Mouse (Mus musculus) spleen, adult 12 weeks (tissue): ENCODE measurements around the gene Prpf40b.

Source experiments
- DNase-seq: peaks from one replicate; pipeline ENCODE4 v3.0.0; 2022; ENCODE audit warnings: low spot score

Prpf40b gene

GRCm38 (mm10) chr15:99332921-99333675 is 38.2 kb downstream of the Prpf40b start:
- peak; percentile 33 for DNase-seq

- no peak for DNase-seq
Observed at GRCm38 (mm10) chr15:99333676-99334065, 38.8 kb downstream of the Prpf40b start.

- no peak for DNase-seq
Observed at GRCm38 (mm10) chr15:99334500-99334899, 39.6 kb downstream of the Prpf40b start.

- DNase-seq: no peak
Observed at GRCm38 (mm10) chr15:99335801-99336320, 41.0 kb downstream of the Prpf40b start.

GRCm38 (mm10) chr15:99338916-99339315 is 44.0 kb downstream of the Prpf40b start:
- DNase-seq: no peak

GRCm38 (mm10) chr15:99339669-99340068 is 44.8 kb downstream of the Prpf40b start:
- DNase-seq: no peak

- peak; percentile 17 for DNase-seq
Observed at GRCm38 (mm10) chr15:99341102-99341501, 46.2 kb downstream of the Prpf40b start.

GRCm38 (mm10) chr15:99342194-99342981 is 47.5 kb downstream of the Prpf40b start:
- no peak for DNase-seq

GRCm38 (mm10) chr15:99343414-99344147 is 48.7 kb downstream of the Prpf40b start:
- no peak for DNase-seq

GRCm38 (mm10) chr15:99344148-99344870 is 49.4 kb downstream of the Prpf40b start:
- no peak for DNase-seq

- no peak for DNase-seq
Observed at GRCm38 (mm10) chr15:99344961-99345360, 50.1 kb downstream of the Prpf40b start.

- DNase-seq: no peak
Observed at GRCm38 (mm10) chr15:99351610-99352009, 56.7 kb downstream of the Prpf40b start.

- no peak for DNase-seq
Observed at GRCm38 (mm10) chr15:99352306-99352705, 57.4 kb downstream of the Prpf40b start.

- DNase-seq: no peak
Observed at GRCm38 (mm10) chr15:99355660-99356059, 60.8 kb downstream of the Prpf40b start.

GRCm38 (mm10) chr15:99356462-99356861 is 61.6 kb downstream of the Prpf40b start:
- no peak for DNase-seq

- no peak for DNase-seq
Observed at GRCm38 (mm10) chr15:99358952-99359351, 64.1 kb downstream of the Prpf40b start.

GRCm38 (mm10) chr15:99364022-99364530 is 69.2 kb downstream of the Prpf40b start:
- no peak for DNase-seq

GRCm38 (mm10) chr15:99364921-99365320 is 70.0 kb downstream of the Prpf40b start:
- peak; percentile 43 for DNase-seq
